In the genomic region with DNA sequence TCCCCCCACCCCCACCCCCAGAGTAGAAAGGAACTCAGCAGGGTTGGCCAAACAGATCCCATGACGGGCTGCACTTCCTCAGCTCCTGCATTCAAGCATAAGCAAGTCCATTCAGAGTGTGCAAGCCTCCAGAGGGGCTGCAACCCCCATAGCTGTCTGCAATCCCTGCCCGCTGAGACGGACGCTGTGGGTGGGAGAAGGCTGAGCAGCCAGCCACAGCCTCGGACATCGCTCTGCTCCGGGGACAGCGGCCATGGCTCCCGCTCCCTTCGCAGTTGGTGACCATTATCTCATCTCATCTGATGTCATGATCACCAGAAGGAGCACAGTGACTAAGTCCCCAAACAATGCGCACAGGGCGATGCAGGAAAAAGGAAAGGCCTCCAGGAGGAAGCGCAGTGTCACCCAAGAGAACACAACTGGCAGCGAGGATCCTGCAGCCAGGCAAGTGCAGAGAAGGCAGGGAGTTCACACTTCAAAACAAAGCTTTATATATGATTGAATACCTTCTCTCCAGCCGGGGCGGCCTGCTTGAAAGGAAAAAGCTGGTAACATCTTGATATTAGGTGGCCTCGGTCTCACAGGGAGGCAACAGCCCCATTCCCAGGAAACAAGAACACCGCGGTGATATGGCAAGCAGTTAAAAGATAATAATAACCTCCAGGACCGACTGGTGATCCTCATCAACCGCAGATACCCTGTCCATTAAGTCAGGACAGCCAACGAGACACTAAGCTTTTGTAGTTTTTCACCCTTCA, we compare ENCODE assay signal across 8 mouse cellular contexts. TPM values are rescaled to one million over a fixed set of nuclear protein-coding genes. Genes with fewer than 3 reads are reported as not detected.
DNase-seq lines count a peak whose midpoint lies in the region; ATAC-seq and TF ChIP-seq lines count a peak whose summit lies in the region.

No protein-coding gene starts in this region.

- no peak for TF ChIP-seq POLR2A in testis, adult 2 months (IDR thresholded peaks at IDR 0.05; ENCODE audit: control insufficient read depth, low read depth, low read length)

- WGBS in embryonic facial prominence, embryonic 14.5 days: 17% methylated on average over 22 of the region's 22 CpGs
- WGBS in limb, embryonic 10.5 days: 19% methylated on average over 22 of the region's 22 CpGs

- no peak for DNase-seq in testis, postnatal 10 days (ENCODE audit: low spot score)
- peak; percentile 62 for DNase-seq in embryonic facial prominence, embryonic 14.5 days (ENCODE audit: low spot score)
- DNase-seq in heart, postnatal 36 days: peak; percentile 41 to 52
- peak; percentile 60 for DNase-seq in limb, embryonic 10.5 days (ENCODE audit: low spot score)
- DNase-seq in right cerebral cortex, postnatal 25 days: no peak
- no peak for DNase-seq in right cerebral cortex, postnatal 36 days (ENCODE audit: low spot score in 2 of 2)

- peak; percentile 55; the same call in 1 of the 2 replicates for ATAC-seq in embryonic facial prominence, embryonic 14.5 days (ENCODE audit: low read depth)
- ATAC-seq in megakaryocyte progenitor cell, adult 5-6 weeks (replicated peaks; ENCODE audit: poor library complexity): peak; percentile 19

- no peaks in the 10 kb centered on the region for H3K9me3 ChIP-seq in embryonic facial prominence, embryonic 14.5 days (ENCODE audit: control insufficient read depth, low read length)
- no peaks in the 10 kb centered on the region for H3K9me3 ChIP-seq in limb, embryonic 10.5 days (replicated peaks)

- no peaks in the 10 kb centered on the region for H3K27me3 ChIP-seq in testis, adult 2 months (ENCODE audit: control insufficient read depth, insufficient read depth, low read length)
- H3K27me3 ChIP-seq in embryonic facial prominence, embryonic 14.5 days (replicated peaks; ENCODE audit: control insufficient read depth, insufficient read depth, low read length): no peaks in the 10 kb centered on the region
- no peaks in the 10 kb centered on the region for H3K27me3 ChIP-seq in limb, embryonic 10.5 days (ENCODE audit: low read depth, poor library complexity, severe bottlenecking)

- H3K4me2 ChIP-seq in embryonic facial prominence, embryonic 14.5 days (ENCODE audit: low read depth, low read length): peak overlapping the region; percentile 41

- peak overlapping the region; percentile 49; the same call in 1 of the 2 replicates for H3K9ac ChIP-seq in embryonic facial prominence, embryonic 14.5 days (ENCODE audit: low read depth, low read length)

- no peak overlapping the region for H3K4me3 ChIP-seq in testis, adult 2 months (ENCODE audit: control insufficient read depth, low read depth, low read length)
- 0 out of 2 replicates have a peak overlapping the region, but pooled peaks have one; percentile 10 for H3K4me3 ChIP-seq in embryonic facial prominence, embryonic 14.5 days (ENCODE audit: low read depth, low read length)
- H3K4me3 ChIP-seq in limb, embryonic 10.5 days: peak overlapping the region; percentile 28

- peaks cover 3% of the 10 kb centered on the region for H3K4me1 ChIP-seq in testis, adult 2 months (ENCODE audit: control insufficient read depth, insufficient read depth, low read length)
- H3K4me1 ChIP-seq in embryonic facial prominence, embryonic 14.5 days (ENCODE audit: control insufficient read depth, insufficient read depth, low read length): peaks cover 40% of the 10 kb centered on the region
- peaks cover 67% of the 10 kb centered on the region for H3K4me1 ChIP-seq in limb, embryonic 10.5 days

- TF ChIP-seq CTCF in testis, adult 2 months (IDR thresholded peaks at IDR 0.05; ENCODE audit: control insufficient read depth, insufficient read depth, insufficient replicate concordance, low read depth, low read length): no peak

- intact Hi-C loops in heart, postnatal 36 days (cut with DNase I): no loop called here

- H3K36me3 ChIP-seq in testis, adult 2 months (ENCODE audit: control insufficient read depth, insufficient read depth, low read length): no peaks in the 10 kb centered on the region
- no peaks in the 10 kb centered on the region for H3K36me3 ChIP-seq in embryonic facial prominence, embryonic 14.5 days (ENCODE audit: control insufficient read depth, insufficient read depth, low read length)
- H3K36me3 ChIP-seq in limb, embryonic 10.5 days: peaks cover 12% of the 10 kb centered on the region

- H3K27ac ChIP-seq in testis, adult 2 months (ENCODE audit: control insufficient read depth, insufficient read depth, low read depth, low read length): peak overlapping the region; percentile 17; the same call in 1 of the 2 replicates
- H3K27ac ChIP-seq in embryonic facial prominence, embryonic 14.5 days (replicated peaks; ENCODE audit: low read depth, low read length): peak overlapping the region; percentile 70; the same call in 1 of the 2 replicates
- H3K27ac ChIP-seq in limb, embryonic 10.5 days: peak overlapping the region; percentile 83

RNA-seq across cellular contexts. Expression of gene Rassf3, which starts 14.6 kb away (rescaled TPM):
- polyA plus RNA-seq in testis, adult 2 months (2012; rRNA removed): 2.0 and 2.1 TPM in 2 replicates
- 23.6 and 27.0 TPM in 2 replicates for polyA plus RNA-seq in embryonic facial prominence, embryonic 14.5 days (2014; fragmentation: Nextera tagmentation; extraction: Ambion mirVana)
- 100 to 1,000 TPM; 125 to 140 TPM for total RNA-seq in heart, postnatal 36 days (2021)
- 18.0 and 21.1 TPM in 2 replicates for polyA plus RNA-seq in limb, embryonic 10.5 days (2016; fragmentation: Nextera tagmentation; extraction: Ambion mirVana)
- 23.3 and 24.7 TPM in 2 replicates for total RNA-seq in megakaryocyte progenitor cell, adult 5-6 weeks (2015)
- 18.2 and 20.0 TPM in 2 replicates for total RNA-seq in megakaryocyte progenitor cell, adult 5-6 weeks (2017)

Comparison
In these comparisons a context has a peak if more than half of its experiments do, and no peak if none do; other contexts are left out.
1. H3K27ac ChIP-seq: peak in every context shown above with its lines; median percentile 83 in limb, embryonic 10.5 days; 70 in embryonic facial prominence, embryonic 14.5 days; 17 in testis, adult 2 months.
2. DNase-seq: peak in embryonic facial prominence, embryonic 14.5 days (single experiment), heart, postnatal 36 days (2 of 2) and limb, embryonic 10.5 days (single experiment); none in testis, postnatal 10 days (single experiment), right cerebral cortex, postnatal 25 days (single experiment) and right cerebral cortex, postnatal 36 days (0 of 2).